7 mouse cellular contexts compared by ENCODE assay signal in the genomic region with DNA sequence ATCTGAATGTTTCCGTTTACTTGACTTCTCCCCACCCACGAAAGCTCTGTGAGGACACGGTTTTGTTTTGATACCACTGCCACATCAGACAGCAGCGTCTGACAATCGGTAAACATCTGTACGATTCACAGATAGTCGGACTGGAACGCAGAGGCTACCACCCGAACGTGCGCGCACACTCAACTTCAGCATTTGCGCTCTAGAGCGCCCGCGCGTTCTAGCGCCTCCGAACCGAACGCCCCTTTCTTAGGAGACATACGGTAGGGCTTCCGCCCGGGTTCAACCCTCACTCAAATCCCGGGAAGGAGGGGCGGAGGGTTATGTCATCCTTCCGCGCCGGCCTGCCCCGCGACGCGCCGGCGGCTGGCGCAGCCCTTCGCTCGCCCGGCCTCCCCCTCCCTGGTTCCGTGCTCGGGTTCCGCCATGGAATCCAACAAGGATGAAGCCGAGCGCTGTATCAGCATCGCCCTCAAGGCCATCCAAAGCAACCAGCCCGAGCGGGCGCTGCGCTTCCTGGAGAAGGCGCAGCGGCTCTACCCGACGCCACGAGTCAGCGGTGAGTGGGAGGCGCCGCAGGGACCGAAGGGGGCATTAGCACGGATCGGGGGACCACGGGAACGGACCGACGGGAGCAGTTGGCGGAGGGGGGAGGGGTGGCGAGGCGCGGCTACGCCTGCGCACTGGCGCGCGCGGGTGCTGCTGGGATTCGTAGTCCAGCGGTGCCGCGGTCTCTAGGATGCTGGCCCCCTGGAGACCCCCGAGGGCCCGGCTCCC. TPM values are rescaled to one million over a fixed set of nuclear protein-coding genes. Genes with fewer than 3 reads are reported as not detected.
A peak's percentile ranks its signal among the peaks of the same experiment; 100 is the strongest.
DNase-seq lines count a peak whose midpoint lies in the region; ATAC-seq and TF ChIP-seq lines count a peak whose summit lies in the region.

Gene Dnajb12, plus strand, starts transcription at position 302 of the 774 bp plus-strand sequence.

- peak; percentile 68; the same call in 1 of the 2 replicates for TF ChIP-seq EP300 in heart, adult 2 months (IDR thresholded peaks at IDR 0.05; ENCODE audit: insufficient read depth, low read depth, low read length)

- under 1% methylated on average over 79 of the region's 80 CpGs for WGBS in embryonic facial prominence, embryonic 12.5 days
- WGBS in heart, adult 2 months = under 1% methylated on average over 80 of the region's 80 CpGs
- whole genome bisulfite sequencing in limb, embryonic 13.5 days = under 1% methylated on average over 75 of the region's 80 CpGs
- WGBS in midbrain, embryonic 16.5 days = under 1% methylated on average over 80 of the region's 80 CpGs

- peaks cover 8% of the 10 kb centered on the region for H3K4me1 ChIP-seq in embryonic facial prominence, embryonic 12.5 days
- peaks cover 5% of the 10 kb centered on the region for H3K4me1 ChIP-seq in heart, adult 2 months (ENCODE audit: control insufficient read depth, insufficient read depth, low read length)
- H3K4me1 ChIP-seq in limb, embryonic 13.5 days = peaks cover 15% of the 10 kb centered on the region
- peaks cover 15% of the 10 kb centered on the region for H3K4me1 ChIP-seq in midbrain, embryonic 16.5 days (ENCODE audit: control insufficient read depth, insufficient read depth, low read length)

- H3K27me3 ChIP-seq in embryonic facial prominence, embryonic 12.5 days = no peaks in the 10 kb centered on the region
- H3K27me3 ChIP-seq in heart, adult 2 months (ENCODE audit: control insufficient read depth, insufficient read depth, low read length) = no peaks in the 10 kb centered on the region
- no peaks in the 10 kb centered on the region for H3K27me3 ChIP-seq in limb, embryonic 13.5 days
- H3K27me3 ChIP-seq in midbrain, embryonic 16.5 days (ENCODE audit: control insufficient read depth, insufficient read depth, low read depth, low read length) = no peaks in the 10 kb centered on the region

- peak; percentile 77 for TF ChIP-seq POLR2A in heart, adult 2 months (IDR thresholded peaks at IDR 0.05; ENCODE audit: insufficient read depth, low read depth, low read length)

- peaks cover 9% of the 10 kb centered on the region; the same call in 1 of the 2 replicates for H3K79me2 ChIP-seq in heart, adult 2 months (replicated peaks; ENCODE audit: control insufficient read depth, insufficient read depth, low read length)

- peak; percentile 93 for DNase-seq in adrenal gland, postnatal 25 days
- DNase-seq in heart, adult 2 months = peak; percentile 94 to 95
- DNase-seq in kidney, adult 8-10 months = peak; percentile 93 to 94
- DNase-seq in spleen, postnatal 10 days (ENCODE audit: low spot score in 2 of 2) = peak; percentile 93 to 98

- H3K9ac ChIP-seq in embryonic facial prominence, embryonic 12.5 days = peak within 1 kb of the TSS; percentile 92
- peak within 1 kb of the TSS; percentile 86 for H3K9ac ChIP-seq in heart, adult 2 months (ENCODE audit: low read depth, low read length)
- H3K9ac ChIP-seq in limb, embryonic 13.5 days = peak within 1 kb of the TSS; percentile 95
- peak within 1 kb of the TSS; percentile 93 for H3K9ac ChIP-seq in midbrain, embryonic 16.5 days (ENCODE audit: low read depth, low read length)

- peak; percentile 90 for ATAC-seq in embryonic facial prominence, embryonic 12.5 days (ENCODE audit: insufficient number of reproducible peaks, insufficient read depth, low FRiP score, low TSS enrichment)
- ATAC-seq in limb, embryonic 13.5 days (ENCODE audit: low FRiP score, low read depth) = peak; percentile 95
- peak; percentile 93 for ATAC-seq in midbrain, embryonic 16.5 days

- H3K9me3 ChIP-seq in embryonic facial prominence, embryonic 12.5 days = no peaks in the 10 kb centered on the region
- no peaks in the 10 kb centered on the region for H3K9me3 ChIP-seq in limb, embryonic 13.5 days
- no peaks in the 10 kb centered on the region for H3K9me3 ChIP-seq in midbrain, embryonic 16.5 days (replicated peaks; ENCODE audit: control insufficient read depth, low read length, poor library complexity, severe bottlenecking)

- peak within 1 kb of the TSS; percentile 100 for H3K27ac ChIP-seq in embryonic facial prominence, embryonic 12.5 days
- peak within 1 kb of the TSS; percentile 97 for H3K27ac ChIP-seq in heart, adult 2 months
- H3K27ac ChIP-seq in limb, embryonic 13.5 days = peak within 1 kb of the TSS; percentile 99
- peak within 1 kb of the TSS; percentile 100 for H3K27ac ChIP-seq in midbrain, embryonic 16.5 days (ENCODE audit: low read length)

- TF ChIP-seq CTCF in heart, adult 2 months (IDR thresholded peaks at IDR 0.05) = no peak

- intact Hi-C loops in heart, adult 2 months (cut with DNase I) = loop anchor here (5.0 kb wide), 1 partner anchor 177 kb away; the partner anchor contains the start of gene Micu1

- H3K36me3 ChIP-seq in embryonic facial prominence, embryonic 12.5 days = no peaks in the 10 kb centered on the region
- no peaks in the 10 kb centered on the region for H3K36me3 ChIP-seq in heart, adult 2 months (ENCODE audit: control insufficient read depth, insufficient read depth, low read length)
- peaks cover 4% of the 10 kb centered on the region; the same call in 1 of the 2 replicates for H3K36me3 ChIP-seq in limb, embryonic 13.5 days
- H3K36me3 ChIP-seq in midbrain, embryonic 16.5 days (ENCODE audit: control insufficient read depth, insufficient read depth, low read length) = no peaks in the 10 kb centered on the region

- peak within 1 kb of the TSS; percentile 87 for H3K4me3 ChIP-seq in embryonic facial prominence, embryonic 12.5 days
- peak within 1 kb of the TSS; percentile 81 for H3K4me3 ChIP-seq in heart, adult 2 months
- H3K4me3 ChIP-seq in limb, embryonic 13.5 days = peak within 1 kb of the TSS; percentile 88
- peak within 1 kb of the TSS; percentile 81 for H3K4me3 ChIP-seq in midbrain, embryonic 16.5 days (ENCODE audit: low read depth, low read length)

- H3K4me2 ChIP-seq in embryonic facial prominence, embryonic 12.5 days (replicated peaks) = peak within 1 kb of the TSS; percentile 75
- H3K4me2 ChIP-seq in limb, embryonic 13.5 days (replicated peaks) = peak within 1 kb of the TSS; percentile 91
- H3K4me2 ChIP-seq in midbrain, embryonic 16.5 days (ENCODE audit: low read length) = peak within 1 kb of the TSS; percentile 86

RNA-seq across cellular contexts. Expression of gene Dnajb12, which starts in this region (rescaled TPM):
- 65.1 and 69.2 TPM in 2 replicates for total RNA-seq in adrenal gland, postnatal 25 days (2021)
- polyA plus RNA-seq in embryonic facial prominence, embryonic 12.5 days (2016; fragmentation: Nextera tagmentation; extraction: Ambion mirVana) = 18.9 and 19.9 TPM in 2 replicates
- total RNA-seq in heart, adult 2 months (2021) = 10 to 100 TPM; 36.8 to 45.4 TPM
- polyA plus RNA-seq in heart, adult 2 months (2012; rRNA removed) = 32.9 and 39.2 TPM in 2 replicates
- polyA plus RNA-seq in limb, embryonic 13.5 days (2015; fragmentation: Nextera tagmentation; extraction: Ambion mirVana) = 19.3 and 20.1 TPM in 2 replicates
- 18.5 and 19.1 TPM in 2 replicates for polyA plus RNA-seq in midbrain, embryonic 16.5 days (2015; fragmentation: Nextera tagmentation; extraction: Ambion mirVana)

Comparison
In these comparisons a context has a peak if more than half of its experiments do, and no peak if none do; other contexts are left out.
1. Peak in every context shown above with its lines: DNase-seq, ATAC-seq, H3K4me3 ChIP-seq and H3K27ac ChIP-seq.